Mouse (Mus musculus): ENCODE measurements around the gene Soga1.

- TF ChIP-seq CTCF (IDR thresholded peaks at IDR 0.05; ENCODE audit: low read depth): no peak
- no peak for TF ChIP-seq EP300 (IDR thresholded peaks at IDR 0.05; ENCODE audit: low read depth)
Measured at GRCm38 (mm10) chr2:157012341-157012740, 66.7 kb downstream of the Soga1 start.
